Mouse (Mus musculus): ENCODE measurements around the gene Ms4a3. TPM values are rescaled to one million over a fixed set of nuclear protein-coding genes. Genes with fewer than 3 reads are reported as not detected.

Gene Ms4a3
- not detected for total RNA-seq (2021)

DNA sequence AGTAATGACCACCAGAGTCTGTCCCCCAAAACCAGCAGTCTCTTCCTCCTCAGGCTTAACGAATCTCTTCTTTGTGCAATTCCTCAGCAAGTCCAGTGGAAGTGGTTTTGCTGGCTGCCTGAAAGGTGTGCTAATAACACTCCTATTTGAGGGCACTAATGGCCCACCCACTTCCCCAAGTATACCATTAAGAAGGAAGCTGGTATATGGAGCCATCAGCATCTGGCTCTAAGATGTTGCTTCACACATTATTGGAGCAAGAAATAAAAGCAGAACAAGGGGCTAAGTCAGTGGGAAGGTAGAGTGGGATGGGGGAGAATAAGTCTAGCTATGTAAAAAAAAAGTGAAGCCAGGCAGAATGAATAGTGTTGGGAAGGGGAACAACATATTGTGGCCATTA lies at the start of gene Ms4a3:
Ms4a3 (minus strand) TSS at position 120 of the 400 bp plus-strand sequence.
- DNase-seq (ENCODE audit: low spot score) = no peak
- intact Hi-C loops (cut with DNase I) = no loop called here

DNA sequence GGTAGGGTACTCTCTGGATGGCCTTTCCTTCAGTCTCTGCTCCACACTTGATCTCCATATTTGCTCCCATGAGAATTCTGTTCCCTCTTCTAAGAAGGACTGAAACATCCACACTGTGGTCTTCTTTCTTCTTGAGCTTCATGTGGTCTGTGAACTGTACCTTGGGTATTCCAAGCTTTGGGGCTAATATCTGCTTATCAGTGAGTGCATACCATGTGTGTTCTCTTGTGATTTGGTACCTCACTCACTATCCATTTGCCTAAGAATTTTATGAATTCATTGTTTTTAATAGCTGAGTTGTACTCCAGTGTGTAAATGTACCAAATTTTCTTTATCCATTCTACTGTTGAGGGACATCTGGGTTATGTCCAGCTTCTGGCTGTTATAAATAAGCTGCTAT lies 20.9 kb upstream of the Ms4a3 start:
- intact Hi-C loops (cut with DNase I) = no loop called here

DNA sequence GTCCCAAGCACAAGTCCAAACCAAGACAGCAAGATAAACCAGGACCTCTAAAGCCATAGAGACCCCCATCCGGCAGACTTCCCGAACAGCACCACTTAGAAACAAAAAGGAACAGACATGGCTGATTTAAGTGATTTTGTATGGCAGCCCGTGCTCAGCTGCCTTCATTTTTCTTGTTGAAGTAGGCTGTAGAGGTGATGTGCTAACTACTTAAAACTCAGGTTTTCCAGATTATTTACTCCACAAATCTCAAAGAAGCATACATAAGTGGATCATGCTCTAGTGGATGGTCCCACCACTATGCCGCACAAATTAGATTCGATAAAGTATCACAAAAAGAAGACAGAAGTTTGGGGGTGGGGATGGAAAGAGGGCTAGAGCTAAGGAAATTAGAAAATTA lies 19.8 kb upstream of the Ms4a3 start, which contains the start of gene Oosp2:
Oosp2 (minus strand) TSS at position 101 of the 400 bp plus-strand sequence.
- no peak for DNase-seq (ENCODE audit: low spot score)
- intact Hi-C loops (cut with DNase I) = no loop called here

More for the DNA sequence above, 20.9 kb upstream of the Ms4a3 start:
- DNase-seq (ENCODE audit: low spot score) = no peak

DNA sequence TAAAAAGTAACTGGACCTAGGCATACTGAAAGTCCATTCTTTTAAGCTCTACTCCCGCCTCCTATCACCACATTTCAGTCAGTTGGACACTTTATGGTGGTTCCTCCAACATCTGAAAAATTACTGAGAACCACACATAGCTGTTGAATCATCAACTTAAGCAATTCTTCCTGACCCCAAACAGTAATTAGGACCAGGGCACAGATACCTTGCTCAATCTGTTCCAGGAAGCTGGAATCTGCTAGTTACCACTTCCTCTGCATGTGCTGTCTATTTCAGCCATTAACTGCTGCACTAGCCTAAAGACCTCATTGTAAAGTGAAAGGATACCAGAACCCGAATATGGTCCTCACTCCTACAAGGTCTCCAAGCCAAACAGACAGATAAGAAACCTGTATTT lies 18.5 kb upstream of the Ms4a3 start:
- intact Hi-C loops (cut with DNase I) = no loop called here
- DNase-seq (ENCODE audit: low spot score) = no peak

DNA sequence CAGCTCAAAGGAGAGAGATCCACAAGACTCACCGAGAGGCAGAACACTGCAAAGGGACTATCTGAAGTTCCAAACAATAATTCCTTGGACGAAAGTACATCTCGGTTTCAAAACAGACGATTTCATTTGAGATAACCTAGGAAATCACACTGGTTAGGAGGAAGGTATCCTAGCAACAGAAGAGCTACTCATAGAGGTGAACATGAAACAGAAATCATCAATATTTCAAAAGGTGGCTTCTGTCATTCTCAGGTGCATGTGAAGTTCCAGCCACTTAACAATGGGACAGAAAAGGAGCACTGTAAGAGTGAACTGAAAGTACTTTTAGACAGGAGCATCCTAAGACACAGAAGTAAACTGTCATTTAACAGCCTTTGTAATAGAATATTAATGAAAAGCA lies 8.9 kb upstream of the Ms4a3 start:
- DNase-seq (ENCODE audit: low spot score) = no peak
- intact Hi-C loops (cut with DNase I) = no loop called here

DNA sequence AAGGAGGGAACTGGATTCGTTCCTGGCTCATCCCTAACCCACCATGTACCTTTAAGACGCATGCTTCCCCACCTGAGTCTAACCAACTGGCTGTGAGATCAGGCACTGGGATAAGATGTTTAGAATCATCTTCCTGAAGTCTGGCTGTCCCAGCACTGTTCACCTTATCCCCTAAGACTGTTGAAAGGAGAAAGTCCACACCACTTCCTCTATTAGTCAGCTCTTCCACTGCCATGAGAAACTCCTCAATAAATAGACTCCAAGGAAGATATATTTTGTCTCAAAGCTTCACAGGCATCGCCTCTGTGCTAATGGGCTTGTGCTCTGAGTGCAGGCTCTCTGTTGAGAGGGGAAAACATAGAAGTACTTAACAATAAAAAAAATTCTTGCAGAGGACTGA lies 5.5 kb upstream of the Ms4a3 start:
- no peak for DNase-seq (ENCODE audit: low spot score)
- intact Hi-C loops (cut with DNase I) = no loop called here

DNA sequence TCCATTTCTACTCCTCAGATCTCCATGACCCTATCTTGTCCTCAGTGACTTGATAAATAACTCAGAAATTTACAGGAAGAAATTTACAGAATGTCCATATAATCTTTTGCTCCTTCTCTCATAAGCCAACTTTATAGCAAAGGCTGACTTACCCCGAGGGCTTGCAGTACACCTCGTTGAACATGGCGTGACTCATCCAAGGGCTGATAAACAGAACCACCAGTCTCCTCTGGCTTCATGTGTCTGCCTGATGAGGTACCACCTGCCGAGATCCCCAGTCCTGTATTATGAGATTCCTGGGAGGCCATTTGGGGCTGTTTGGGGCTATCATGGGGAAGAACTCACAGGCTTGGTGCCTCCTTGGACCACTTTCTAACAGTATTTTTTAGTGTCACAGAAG lies 1.6 kb downstream of the Ms4a3 start:
- no peak for DNase-seq (ENCODE audit: low spot score)
- intact Hi-C loops (cut with DNase I) = no loop called here

DNA sequence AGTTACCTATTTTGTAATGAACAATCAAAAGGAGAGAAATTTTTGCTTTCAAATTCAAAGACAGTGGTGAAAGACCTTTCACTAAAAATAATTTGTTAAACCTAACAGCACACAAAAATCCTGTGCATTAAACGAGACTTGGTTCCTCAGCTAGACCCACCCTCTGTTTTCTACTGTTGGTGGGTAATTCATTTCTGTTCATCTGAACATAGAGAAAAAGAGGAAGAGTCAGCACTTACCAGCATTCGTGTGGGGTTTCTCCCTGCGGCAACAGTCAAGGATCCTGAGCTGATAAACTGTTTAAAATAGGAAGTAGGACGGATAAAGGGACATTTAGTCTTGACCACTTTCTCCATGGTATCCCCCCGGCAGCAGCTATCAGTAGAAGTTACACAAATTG lies 5.1 kb downstream of the Ms4a3 start:
- intact Hi-C loops (cut with DNase I) = no loop called here
- DNase-seq (ENCODE audit: low spot score) = no peak

DNA sequence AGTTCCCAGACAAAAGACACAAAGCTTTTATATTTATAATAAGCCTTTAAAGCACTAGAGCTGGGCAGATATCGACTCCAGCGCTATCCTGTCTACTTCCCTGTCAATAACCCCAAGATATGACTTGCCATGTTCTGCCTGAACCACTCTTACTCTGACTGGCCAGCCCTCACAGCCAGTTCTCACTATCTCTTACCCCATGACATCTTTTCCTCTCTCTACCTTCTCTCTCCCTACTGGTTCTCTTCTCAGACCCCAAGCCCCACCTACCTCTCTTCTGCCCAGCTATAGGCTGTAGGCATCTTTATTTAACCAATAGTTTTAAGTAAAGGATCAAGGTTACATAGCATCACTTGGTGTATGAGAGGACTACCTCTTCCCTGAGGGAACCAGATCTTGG lies 6.3 kb downstream of the Ms4a3 start:
- DNase-seq (ENCODE audit: low spot score) = no peak
- intact Hi-C loops (cut with DNase I) = no loop called here

DNA sequence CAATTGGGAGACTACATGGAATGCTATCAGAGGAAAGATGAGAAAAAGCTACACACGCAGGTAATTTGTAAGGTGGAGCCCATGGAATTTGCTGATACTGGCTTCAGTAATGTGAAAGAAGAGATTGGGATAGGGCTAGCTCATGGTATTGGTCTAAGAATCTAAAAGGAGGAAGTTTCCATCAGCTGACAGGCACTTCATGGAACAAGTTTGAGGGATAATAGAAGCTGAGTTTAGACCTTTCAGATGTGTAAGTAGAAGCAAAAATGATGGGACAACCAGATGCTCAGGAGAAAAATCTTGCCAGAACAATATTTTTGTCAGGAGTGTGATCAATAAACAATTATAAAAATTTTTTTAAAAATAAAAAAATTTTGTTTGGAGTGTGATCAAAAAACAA lies 6.9 kb downstream of the Ms4a3 start:
- intact Hi-C loops (cut with DNase I) = no loop called here
- no peak for DNase-seq (ENCODE audit: low spot score)

DNA sequence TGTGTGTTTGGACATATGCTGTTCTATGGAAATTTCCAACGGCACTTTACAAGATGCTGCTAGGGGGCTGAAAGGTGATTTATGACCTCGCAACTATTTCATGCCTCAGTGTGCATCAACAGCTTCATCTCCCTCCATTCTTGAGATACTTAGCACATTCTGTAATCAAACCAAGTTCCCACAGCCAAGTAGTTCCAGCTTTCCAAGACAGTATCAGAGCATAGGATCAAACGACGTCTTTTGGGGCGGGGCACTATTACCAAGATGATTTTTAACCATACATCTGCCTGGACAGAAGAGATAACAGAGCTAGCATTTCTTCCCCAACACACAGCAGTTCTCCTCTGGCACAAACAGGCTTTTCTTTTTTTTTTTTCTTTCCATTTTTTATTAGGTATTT lies 15.4 kb downstream of the Ms4a3 start:
- DNase-seq (ENCODE audit: low spot score) = no peak
- intact Hi-C loops (cut with DNase I) = no loop called here

DNA sequence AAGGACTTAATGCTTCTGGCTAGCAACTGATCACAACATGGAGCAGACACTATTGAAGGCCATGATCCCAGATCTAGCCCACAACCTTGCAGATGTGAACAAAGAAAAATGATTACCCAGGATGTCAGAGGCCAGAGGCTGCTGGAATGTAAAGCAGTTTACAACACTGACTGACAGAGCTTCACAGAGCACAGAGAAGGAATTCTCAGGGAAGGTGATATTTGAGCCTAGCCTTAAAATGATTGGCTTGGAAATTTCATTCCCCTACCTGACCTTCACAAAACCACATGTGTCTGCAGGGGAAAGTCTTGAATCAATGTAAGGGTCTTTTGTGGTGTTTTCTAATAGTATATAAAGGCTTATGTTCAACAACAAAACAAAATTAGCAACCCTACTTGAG lies 15.9 kb downstream of the Ms4a3 start:
- intact Hi-C loops (cut with DNase I) = no loop called here
- DNase-seq (ENCODE audit: low spot score) = no peak

DNA sequence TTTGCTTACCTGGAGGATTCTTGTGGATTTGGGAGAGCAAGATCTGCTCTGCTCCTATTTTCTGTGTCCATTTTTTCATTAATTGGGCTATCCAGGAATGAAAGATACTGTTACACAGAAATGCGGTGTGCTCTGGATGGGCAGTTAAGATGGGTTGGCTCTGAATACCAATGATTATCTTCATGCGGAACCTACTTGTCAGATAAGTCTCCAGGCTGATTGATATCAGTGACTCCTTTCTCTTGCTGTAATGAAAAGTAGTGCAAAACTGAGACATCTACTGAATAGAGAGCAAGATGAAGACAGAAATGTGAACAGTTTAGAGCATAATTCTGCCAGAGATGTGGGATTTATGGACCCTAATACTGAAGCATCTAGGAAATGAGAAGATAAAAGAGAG lies 17.1 kb downstream of the Ms4a3 start, which contains the start of gene Ms4a2:
Ms4a2 (minus strand) TSS at position 169 of the 400 bp plus-strand sequence.
- DNase-seq (ENCODE audit: low spot score) = no peak
- intact Hi-C loops (cut with DNase I) = no loop called here

DNA sequence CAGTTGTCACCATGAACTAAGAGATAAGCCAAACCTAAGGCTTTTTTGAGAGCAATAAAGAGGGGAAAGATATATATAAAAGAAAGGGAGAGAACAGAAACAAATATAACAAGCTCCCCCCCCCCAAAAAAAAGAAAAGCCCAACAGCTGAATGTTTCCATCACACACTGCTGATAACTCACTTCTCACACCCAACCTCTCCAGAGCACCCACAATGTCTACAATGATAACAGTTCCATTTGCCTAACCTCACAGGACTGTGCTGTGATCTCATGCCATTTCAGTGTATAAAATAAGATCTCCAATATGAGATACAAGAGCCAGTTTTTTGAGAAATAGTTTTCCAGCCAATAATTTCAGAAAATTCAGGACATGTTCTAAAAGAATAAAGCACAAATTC lies 22.7 kb downstream of the Ms4a3 start:
- DNase-seq (ENCODE audit: low spot score) = no peak
- intact Hi-C loops (cut with DNase I) = no loop called here

DNA sequence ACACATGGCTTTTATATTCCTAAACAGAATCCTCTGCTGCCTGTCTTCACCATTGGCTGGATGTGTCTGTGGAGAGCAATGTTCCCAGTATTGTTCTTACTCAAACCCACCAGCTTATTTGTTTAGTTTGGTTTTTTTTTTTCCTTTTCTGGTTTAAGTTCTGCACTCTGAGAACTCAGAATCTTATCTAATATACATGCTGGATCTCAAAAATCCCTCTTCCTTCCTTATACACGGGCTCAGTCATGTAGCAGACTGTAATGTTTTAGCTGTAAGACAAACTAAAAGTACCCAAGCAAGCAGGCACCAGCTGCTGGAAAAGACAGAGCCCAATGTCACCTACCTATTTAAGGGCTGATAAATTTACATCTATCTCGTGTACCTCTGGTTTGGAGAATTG lies 25.8 kb downstream of the Ms4a3 start:
- intact Hi-C loops (cut with DNase I) = loop anchor here (5.0 kb wide), 1 partner anchor 142 kb away; no protein-coding TSS in a partner anchor
- no peak for DNase-seq (ENCODE audit: low spot score)

DNA sequence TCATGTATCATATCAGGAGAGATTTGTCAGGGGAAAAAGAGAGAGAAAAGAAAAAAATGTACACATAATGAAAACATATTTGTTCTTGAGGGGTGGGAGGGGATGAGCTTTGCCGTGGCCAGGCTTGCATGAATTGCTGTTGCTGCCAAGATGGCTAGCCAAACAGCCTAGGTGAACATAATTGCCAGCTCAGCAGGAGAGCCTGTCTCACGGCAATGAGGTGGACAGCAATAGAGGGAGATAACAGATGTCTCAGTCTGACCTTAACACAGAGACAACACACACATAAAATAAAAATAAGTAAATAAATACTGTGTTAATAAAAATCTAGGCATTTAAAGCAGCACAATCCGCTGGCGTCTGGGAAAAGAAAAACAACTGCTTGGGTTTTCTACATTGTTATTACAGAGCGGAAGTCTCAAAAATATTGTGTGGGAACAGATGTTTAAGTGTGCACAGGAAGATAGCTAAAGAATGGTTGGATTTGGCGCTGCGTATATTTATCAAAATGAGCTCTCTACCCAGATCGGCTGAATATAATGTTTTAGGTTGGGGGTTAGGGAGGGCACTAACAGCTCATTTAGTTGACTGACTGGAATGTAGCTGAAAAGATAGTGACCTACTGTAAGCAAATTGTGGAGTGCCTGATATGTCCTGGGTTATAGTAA lies 26.7 kb downstream of the Ms4a3 start:
- intact Hi-C loops (cut with DNase I) = loop anchor here (5.0 kb wide), 1 partner anchor 143 kb away; no protein-coding TSS in a partner anchor
- DNase-seq (ENCODE audit: low spot score) = no peak

DNA sequence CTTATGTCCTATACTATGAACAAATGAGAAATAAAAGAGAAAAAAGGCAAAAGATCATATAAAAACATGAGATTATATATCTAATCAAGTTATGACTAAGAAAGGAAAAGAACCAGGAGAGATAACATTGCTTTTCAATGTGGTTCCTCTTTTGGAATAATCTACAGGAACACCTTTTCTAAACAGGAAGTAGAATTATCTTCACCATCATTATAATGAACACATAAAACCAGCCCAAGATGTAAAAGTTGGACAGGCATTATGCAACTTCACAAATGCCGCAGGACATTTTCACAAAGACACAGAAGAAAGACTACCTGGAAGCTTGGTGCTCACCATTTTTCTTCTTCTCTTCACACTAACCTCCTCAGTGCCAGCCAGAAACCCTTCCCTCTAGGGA lies 27.6 kb downstream of the Ms4a3 start:
- DNase-seq (ENCODE audit: low spot score) = no peak
- intact Hi-C loops (cut with DNase I) = loop anchor here (5.0 kb wide), 1 partner anchor 144 kb away; no protein-coding TSS in a partner anchor

DNA sequence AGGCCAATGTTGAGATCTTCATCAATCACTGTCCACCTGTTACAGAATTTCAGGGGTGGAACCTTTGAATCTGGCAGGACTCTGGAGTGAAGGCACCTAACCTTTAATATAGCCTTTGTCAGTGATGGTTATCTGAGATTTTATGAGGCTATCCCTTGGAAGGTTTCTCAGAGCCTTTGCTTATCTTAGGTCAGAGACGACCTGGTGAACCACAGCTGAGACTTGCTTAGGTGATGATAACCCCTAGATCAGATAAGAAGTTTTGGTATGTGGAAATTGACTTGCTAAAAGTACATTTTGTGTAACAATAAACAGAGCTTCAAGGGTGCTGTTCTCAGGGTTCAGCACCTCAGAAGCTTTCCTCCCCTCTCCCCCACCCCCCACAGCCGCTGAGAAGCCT lies 28.4 kb downstream of the Ms4a3 start:
- intact Hi-C loops (cut with DNase I) = loop anchor here (5.0 kb wide), 1 partner anchor 145 kb away; no protein-coding TSS in a partner anchor

DNA sequence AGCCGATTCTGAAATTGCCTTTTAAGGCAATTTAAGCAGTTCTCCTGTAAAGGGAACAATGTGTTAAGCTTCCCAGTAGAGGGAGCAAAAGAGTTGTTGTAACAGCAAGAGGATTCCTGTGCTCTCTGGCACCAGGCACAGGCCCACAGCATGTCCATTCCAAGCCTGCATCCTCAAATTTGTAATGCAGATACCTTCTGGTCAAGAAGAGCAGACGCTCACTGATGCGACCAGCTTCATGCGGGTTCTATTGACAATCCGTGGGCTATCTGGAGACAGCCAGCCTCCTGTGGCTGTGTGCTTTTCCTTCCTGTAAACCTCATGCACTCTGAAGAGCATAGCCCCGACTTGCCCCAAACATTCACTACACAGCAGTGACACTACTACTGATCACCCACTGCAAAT lies 29.1 kb downstream of the Ms4a3 start:
- no peak for DNase-seq (ENCODE audit: low spot score)
- intact Hi-C loops (cut with DNase I) = loop anchor here (5.0 kb wide), 1 partner anchor 146 kb away; no protein-coding TSS in a partner anchor

More for the DNA sequence above, 28.4 kb downstream of the Ms4a3 start:
- no peak for DNase-seq (ENCODE audit: low spot score)

DNA sequence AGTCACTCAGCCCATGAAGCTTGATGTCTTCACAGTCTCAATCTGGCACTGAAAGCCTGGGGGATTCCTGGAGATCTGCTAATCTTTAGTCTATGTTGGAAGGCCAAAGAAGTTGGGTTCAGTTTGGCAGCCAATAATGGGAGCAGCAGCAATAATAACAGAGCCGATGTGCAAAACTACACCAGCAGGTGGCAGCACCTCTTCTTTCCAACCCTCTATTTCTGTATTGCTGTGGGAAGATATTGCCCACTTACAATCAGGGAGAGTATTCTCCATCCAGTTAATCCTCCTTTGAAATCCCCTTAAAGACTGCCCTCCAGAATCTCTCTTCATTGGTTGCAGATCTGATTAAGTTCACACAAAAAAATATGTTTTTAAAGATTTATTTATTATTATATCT lies 32.5 kb downstream of the Ms4a3 start:
- intact Hi-C loops (cut with DNase I) = loop anchor here (5.0 kb wide), 1 partner anchor 159 kb away; no protein-coding TSS in a partner anchor
- no peak for DNase-seq (ENCODE audit: low spot score)

DNA sequence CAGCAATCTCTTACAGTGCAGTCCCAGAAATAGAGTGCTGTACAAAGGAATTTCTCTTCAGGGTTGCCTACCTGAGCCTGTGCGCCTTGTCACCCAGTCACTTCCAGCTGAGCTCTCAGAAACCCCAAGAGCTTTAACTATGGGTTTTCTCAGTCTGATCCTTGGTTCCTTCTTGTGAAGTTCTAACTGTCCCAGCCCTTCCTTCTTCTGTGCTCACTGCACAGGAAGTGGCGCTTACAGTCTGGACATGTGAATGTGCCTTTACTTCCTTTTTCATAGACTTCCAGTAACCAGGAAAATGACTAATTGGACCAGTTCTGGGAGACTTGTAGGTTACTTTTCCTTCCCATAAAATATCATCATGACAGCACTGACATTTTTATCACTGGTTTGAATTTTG lies 36.0 kb downstream of the Ms4a3 start, which contains the start of gene Ms4a6d:
Ms4a6d (minus strand) TSS at position 247 of the 400 bp plus-strand sequence.
- no peak for DNase-seq (ENCODE audit: low spot score)
- intact Hi-C loops (cut with DNase I) = loop anchor here (5.0 kb wide), 2 partner anchors 163 to 242 kb away; no protein-coding TSS in a partner anchor

DNA sequence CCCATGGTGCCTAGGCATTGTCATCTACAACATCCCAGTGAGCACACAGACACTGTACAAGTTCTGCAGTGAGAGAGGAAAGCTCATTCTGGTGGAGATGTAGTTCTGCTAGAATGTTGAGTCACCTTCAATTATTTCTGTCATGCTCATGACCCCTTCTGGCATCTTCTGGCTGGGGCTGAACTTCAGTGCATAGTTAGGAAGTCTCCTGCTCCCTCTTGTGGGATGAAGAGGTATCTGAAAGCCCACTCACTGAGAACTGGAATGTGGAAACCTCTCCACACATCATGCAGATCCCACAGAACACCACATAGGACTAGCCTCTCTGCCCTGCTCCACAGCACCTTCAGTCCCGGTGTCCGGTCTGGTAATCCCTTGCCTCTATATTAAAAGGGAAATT lies 38.6 kb downstream of the Ms4a3 start:
- DNase-seq (ENCODE audit: low spot score) = no peak
- intact Hi-C loops (cut with DNase I) = loop anchor here (5.0 kb wide), 1 partner anchor 240 kb away; no protein-coding TSS in a partner anchor

All from heart, postnatal 25 days (tissue).